Mouse (Mus musculus) G1E (cell line): ENCODE data around the gene Sp6.

Experiments used
- CTCF ChIP-seq: IDR thresholded peaks from 2 replicates; pipeline ENCODE4 v1.5.1; 2012; ENCODE audit warnings: low read depth, low read length, inconsistent platforms, mixed read lengths
- GATA1 ChIP-seq: IDR thresholded peaks from 2 replicates; pipeline ENCODE4 v1.6.1; 2012; ENCODE audit warnings: borderline replicate concordance, low read length, inconsistent platforms, mixed read lengths
- GATA2 ChIP-seq: IDR thresholded peaks from 2 replicates; pipeline ENCODE4 v1.6.1; 2012; ENCODE audit warnings: low read depth, low read length, inconsistent platforms, borderline replicate concordance
- POLR2AphosphoS5 ChIP-seq: IDR thresholded peaks from 2 replicates; pipeline ENCODE4 v1.6.1; 2012; ENCODE audit warnings: low read depth, low read length, inconsistent platforms; ENCODE audit not compliant: insufficient replicate concordance
- TAL1 ChIP-seq: conservative IDR thresholded peaks from 2 replicates; pipeline ENCODE4 v1.6.1; 2012; ENCODE audit warnings: low read depth, low read length, inconsistent platforms, mixed read lengths

GRCm38 (mm10) chr11:96976911-96977591 lies 36.1 kb upstream of the Sp6 start:
- no peak for TF ChIP-seq CTCF
- no peak for TF ChIP-seq POLR2AphosphoS5
- TF ChIP-seq TAL1: no peak
- no peak for TF ChIP-seq GATA1
- no peak for TF ChIP-seq GATA2
